Mouse (Mus musculus): ENCODE measurements at regions not wholly inside any gene's neighbourhood (a gene's known extent, or its start where the extent isn't known, plus 50 kb on each side); places are given as distances from the start of the nearest gene placed in this dataset.

DNA sequence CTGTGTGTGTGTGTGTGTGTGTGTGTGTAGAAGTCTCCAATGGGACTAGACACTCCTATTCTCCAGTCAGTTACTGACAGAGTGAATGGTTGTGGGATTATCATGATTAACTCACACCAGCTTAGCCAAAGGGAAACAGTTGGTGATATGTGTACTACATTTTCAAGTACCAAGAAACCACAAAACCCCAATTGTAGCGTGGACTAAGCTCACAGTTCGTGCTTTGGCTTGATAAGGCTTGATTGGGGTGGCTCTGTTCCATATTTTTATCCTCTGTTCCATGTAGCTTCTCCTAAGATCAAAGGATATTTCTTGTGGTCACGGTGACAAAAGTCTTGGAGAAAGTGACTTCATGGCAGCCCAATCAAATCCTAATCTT is 51.9 kb upstream of the Tab2 start:
- H3K27ac ChIP-seq (ENCODE audit: low read depth), result no peak overlapping the region
- ATAC-seq (ENCODE audit: insufficient read depth), result no peak
- H3K4me2 ChIP-seq, result no peak overlapping the region
- H3K4me1 ChIP-seq (ENCODE audit: insufficient read depth), result no peaks in the 10 kb centered on the region
- WGBS, result 61% methylated on average over 3 of the region's 3 CpGs
- H3K9ac ChIP-seq, result no peak overlapping the region
- H3K27me3 ChIP-seq (ENCODE audit: insufficient read depth, low read length), result no peaks in the 10 kb centered on the region
- no peak overlapping the region for H3K4me3 ChIP-seq (ENCODE audit: low read depth, low read length)
- H3K9me3 ChIP-seq (ENCODE audit: low read depth, low read length), result no peaks in the 10 kb centered on the region; the same call in 1 of the 2 replicates
- H3K36me3 ChIP-seq (ENCODE audit: insufficient read depth), result no peaks in the 10 kb centered on the region
- no peak for TF ChIP-seq CTCF (IDR thresholded peaks at IDR 0.05; ENCODE audit: low read depth)
- no peak for DNase-seq

DNA sequence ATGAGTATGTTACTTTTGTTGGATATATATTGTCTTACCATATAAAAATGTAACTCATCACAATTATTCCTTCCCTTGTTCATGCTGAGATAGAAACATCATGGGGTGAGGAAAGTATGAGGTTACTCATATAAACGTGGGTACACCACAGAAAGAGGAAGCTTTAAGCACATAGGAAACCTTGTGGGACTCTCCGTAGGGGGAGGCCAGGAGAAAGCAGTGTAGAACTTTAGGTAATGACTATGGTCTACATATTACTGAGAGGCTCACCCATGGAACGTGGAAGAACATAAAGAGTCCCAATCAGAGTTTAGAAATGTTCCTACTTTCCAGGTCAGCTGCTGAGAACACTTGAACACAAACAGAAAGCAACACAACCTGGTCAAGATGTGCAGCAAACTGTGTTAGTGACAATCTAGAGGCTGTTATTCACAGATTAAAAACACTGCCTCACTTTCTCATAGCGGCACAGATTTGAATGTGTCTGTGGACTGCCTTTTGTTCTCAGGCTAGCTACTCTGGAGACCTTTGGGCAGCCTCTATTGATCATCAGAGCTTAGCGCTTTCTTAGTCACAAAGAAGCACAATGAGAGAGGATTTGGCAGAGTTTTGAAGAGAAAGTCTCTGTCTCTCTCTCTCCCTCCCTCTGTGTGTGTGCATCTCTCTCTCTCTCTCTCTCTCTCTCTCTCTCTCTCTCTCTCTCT is 51.4 kb upstream of the Tab2 start:
- 79% methylated on average over 5 of the region's 5 CpGs for WGBS
- Histone ChIP-seq H3K4me3 (ENCODE audit: low read depth, low read length) (no peak overlapping the region), H3K27me3 (ENCODE audit: insufficient read depth, low read length) (no peaks in the 10 kb centered on the region), H3K4me1 (ENCODE audit: insufficient read depth) (no peaks in the 10 kb centered on the region), H3K9ac (no peak overlapping the region), H3K4me2 (no peak overlapping the region), H3K27ac (ENCODE audit: low read depth) (no peak overlapping the region), H3K9me3 (ENCODE audit: low read depth, low read length) (no peaks in the 10 kb centered on the region; the same call in 1 of the 2 replicates), H3K36me3 (ENCODE audit: insufficient read depth) (no peaks in the 10 kb centered on the region)
- no peak for TF ChIP-seq CTCF (IDR thresholded peaks at IDR 0.05; ENCODE audit: low read depth)
- DNase-seq (no peak), ATAC-seq (ENCODE audit: insufficient read depth) (no peak)

All from lung, embryonic 14.5 days (tissue).